In genomic region chr17:26975415-26975814, GRCm38 (mm10) we compare ENCODE assay signal across 19 mouse cellular contexts. TPM values are rescaled to one million over a fixed set of nuclear protein-coding genes. Genes with fewer than 3 reads are reported as not detected.
DNase-seq lines count a peak whose midpoint lies in the region; ATAC-seq and TF ChIP-seq lines count a peak whose summit lies in the region.
"Had no signal": no experiment of that assay in that cellular context is flagged by ENCODE, and none has a peak within 500 bp of the region (broad histone marks: within the 10 kb centered on the region; RNA-seq: fewer than 3 reads in every experiment).

No protein-coding gene starts in this region.

- no peak for ATAC-seq in CD4-positive, CD25-positive, alpha-beta regulatory T cell, adult 4 months
- no peak for ATAC-seq in kidney, postnatal 0 days (replicated peaks; ENCODE audit: low FRiP score, low read depth)
- no peak for ATAC-seq in granulocyte monocyte progenitor cell, adult 5-6 weeks (replicated peaks; ENCODE audit: poor library complexity, severe bottlenecking)
- ATAC-seq: forebrain, embryonic 15.5 days; midbrain, embryonic 15.5 days had no signal

- no peaks in the 10 kb centered on the region for H3K27me3 ChIP-seq in kidney, postnatal 0 days (ENCODE audit: insufficient read depth, low read length)
- H3K27me3 ChIP-seq: forebrain, embryonic 15.5 days; heart, embryonic 12.5 days; midbrain, embryonic 15.5 days; neural tube, embryonic 12.5 days had no signal

- peaks cover 13% of the 10 kb centered on the region for H3K36me3 ChIP-seq in kidney, postnatal 0 days (ENCODE audit: insufficient read depth, low read length)

- H3K4me2 ChIP-seq in kidney, postnatal 0 days (ENCODE audit: low read length): no peak overlapping the region
- H3K4me2 ChIP-seq: forebrain, embryonic 15.5 days; heart, embryonic 12.5 days; midbrain, embryonic 15.5 days had no signal

- no peak overlapping the region for H3K27ac ChIP-seq in kidney, postnatal 0 days
- H3K27ac ChIP-seq: forebrain, embryonic 15.5 days; midbrain, embryonic 15.5 days; neural tube, embryonic 12.5 days had no signal

- no peak overlapping the region for H3K4me3 ChIP-seq in kidney, postnatal 0 days (replicated peaks; ENCODE audit: low read depth, low read length)
- H3K4me3 ChIP-seq: forebrain, embryonic 15.5 days; heart, embryonic 12.5 days; midbrain, embryonic 15.5 days; neural tube, embryonic 12.5 days had no signal

- peaks cover 17% of the 10 kb centered on the region for H3K4me1 ChIP-seq in kidney, postnatal 0 days (replicated peaks; ENCODE audit: insufficient read depth, low read length)

- DNase-seq in CD4-positive, CD25-positive, alpha-beta regulatory T cell, adult 2 months (ENCODE audit: low read depth, low spot score): peak; percentile 30
- DNase-seq in kidney, postnatal 0 days (ENCODE audit: low spot score): no peak
- no peak for DNase-seq in kidney, adult 18-20 months
- peak; percentile 12 for DNase-seq in thymus, postnatal 0 days (ENCODE audit: low spot score)
- no peak for DNase-seq in thymus, postnatal 36 days
- DNase-seq in urinary bladder, postnatal 25 days (ENCODE audit: low spot score): no peak
- DNase-seq: adrenal gland, adult 8-10 months; cerebellum, adult 8-10 months; gastrocnemius, postnatal 10 days; kidney, postnatal 25 days; left cerebral cortex, postnatal 4 days; right cerebral cortex, postnatal 14 days had no signal

- H3K9me3 ChIP-seq in kidney, postnatal 0 days (replicated peaks; ENCODE audit: low read length): no peaks in the 10 kb centered on the region
- H3K9me3 ChIP-seq: forebrain, embryonic 15.5 days; G1E; heart, embryonic 12.5 days; midbrain, embryonic 15.5 days; neural tube, embryonic 12.5 days had no signal

- peak; percentile 57 for TF ChIP-seq CTCF in kidney, postnatal 0 days (IDR thresholded peaks at IDR 0.05; ENCODE audit: low read depth)

- H3K9ac ChIP-seq in kidney, postnatal 0 days (ENCODE audit: low read depth, low read length): no peak overlapping the region
- H3K9ac ChIP-seq: forebrain, embryonic 15.5 days; heart, embryonic 12.5 days; midbrain, embryonic 15.5 days had no signal

RNA-seq across cellular contexts. Expression of gene Zbtb9, which starts 2.4 kb away (rescaled TPM):
- polyA plus RNA-seq in CD4-positive, CD25-positive, alpha-beta regulatory T cell, adult 4 months (2017; shearing (Covaris generic)): 10 to 100 TPM; 11.5 to 15.6 TPM
- 11.1 and 12.1 TPM in 2 replicates for polyA plus RNA-seq in kidney, postnatal 0 days (2015; fragmentation: Nextera tagmentation; extraction: Ambion mirVana)
- 21.1 and 24.0 TPM in 2 replicates for polyA plus RNA-seq in thymus, postnatal 0 days (2015; fragmentation: Nextera tagmentation; extraction: Ambion mirVana)
- 9.4 and 14.4 TPM in 2 replicates for total RNA-seq in granulocyte monocyte progenitor cell, adult 5-6 weeks (2014; fragmentation: Nextera tagmentation)
- 14.3 and 17.7 TPM in 2 replicates for total RNA-seq in granulocyte monocyte progenitor cell, adult 5-6 weeks (2017)

RNA-seq across cellular contexts. Expression of gene Syngap1, which starts 34.4 kb away (rescaled TPM):
- not detected for polyA plus RNA-seq in CD4-positive, CD25-positive, alpha-beta regulatory T cell, adult 4 months (2017; shearing (Covaris generic))
- polyA plus RNA-seq in kidney, postnatal 0 days (2015; fragmentation: Nextera tagmentation; extraction: Ambion mirVana): 0.78 and 0.99 TPM in 2 replicates
- polyA plus RNA-seq in thymus, postnatal 0 days (2015; fragmentation: Nextera tagmentation; extraction: Ambion mirVana): 0.21 TPM in 2 replicates
- total RNA-seq in granulocyte monocyte progenitor cell, adult 5-6 weeks (2014; fragmentation: Nextera tagmentation): 7.2 and 10.1 TPM in 2 replicates
- 0.31 and 0.69 TPM in 2 replicates for total RNA-seq in granulocyte monocyte progenitor cell, adult 5-6 weeks (2017)

RNA-seq across cellular contexts. Expression of gene Cuta, which starts 36.0 kb away (rescaled TPM):
- 100 to 1,000 TPM; 153 to 166 TPM for polyA plus RNA-seq in CD4-positive, CD25-positive, alpha-beta regulatory T cell, adult 4 months (2017; shearing (Covaris generic))
- 226 and 227 TPM in 2 replicates for polyA plus RNA-seq in kidney, postnatal 0 days (2015; fragmentation: Nextera tagmentation; extraction: Ambion mirVana)
- 237 and 241 TPM in 2 replicates for polyA plus RNA-seq in thymus, postnatal 0 days (2015; fragmentation: Nextera tagmentation; extraction: Ambion mirVana)
- total RNA-seq in granulocyte monocyte progenitor cell, adult 5-6 weeks (2014; fragmentation: Nextera tagmentation): 226 and 256 TPM in 2 replicates
- 47.5 and 60.5 TPM in 2 replicates for total RNA-seq in granulocyte monocyte progenitor cell, adult 5-6 weeks (2017)

RNA-seq across cellular contexts. Expression of gene Phf1, which starts 42.6 kb away (rescaled TPM):
- polyA plus RNA-seq in CD4-positive, CD25-positive, alpha-beta regulatory T cell, adult 4 months (2017; shearing (Covaris generic)): 10 to 100 TPM; 11.1 to 12.1 TPM
- 8.8 and 9.8 TPM in 2 replicates for polyA plus RNA-seq in kidney, postnatal 0 days (2015; fragmentation: Nextera tagmentation; extraction: Ambion mirVana)
- 8.5 and 9.3 TPM in 2 replicates for polyA plus RNA-seq in thymus, postnatal 0 days (2015; fragmentation: Nextera tagmentation; extraction: Ambion mirVana)
- 3.4 and 9.3 TPM in 2 replicates for total RNA-seq in granulocyte monocyte progenitor cell, adult 5-6 weeks (2014; fragmentation: Nextera tagmentation)
- total RNA-seq in granulocyte monocyte progenitor cell, adult 5-6 weeks (2017): 1.4 and 2.1 TPM in 2 replicates

RNA-seq across cellular contexts. Expression of gene Bak1, which starts 53.4 kb away (rescaled TPM):
- 1 to 10 TPM; 3.2 to 4.8 TPM for polyA plus RNA-seq in CD4-positive, CD25-positive, alpha-beta regulatory T cell, adult 4 months (2017; shearing (Covaris generic))
- polyA plus RNA-seq in kidney, postnatal 0 days (2015; fragmentation: Nextera tagmentation; extraction: Ambion mirVana): 6.3 and 6.7 TPM in 2 replicates
- polyA plus RNA-seq in thymus, postnatal 0 days (2015; fragmentation: Nextera tagmentation; extraction: Ambion mirVana): 5.8 and 6.9 TPM in 2 replicates
- 137 and 143 TPM in 2 replicates for total RNA-seq in granulocyte monocyte progenitor cell, adult 5-6 weeks (2014; fragmentation: Nextera tagmentation)
- total RNA-seq in granulocyte monocyte progenitor cell, adult 5-6 weeks (2017): 55.9 and 59.2 TPM in 2 replicates

Comparison
In these comparisons a context has a peak if more than half of its experiments do, and no peak if none do; other contexts are left out.
1. DNase-seq: peak in CD4-positive, CD25-positive, alpha-beta regulatory T cell, adult 2 months (single experiment) and thymus, postnatal 0 days (single experiment); none in kidney, postnatal 0 days (single experiment), kidney, adult 18-20 months (single experiment), thymus, postnatal 36 days (0 of 2) and urinary bladder, postnatal 25 days (single experiment).